Mouse (Mus musculus): ENCODE measurements around the gene Mapkbp1. TPM values are rescaled to one million over a fixed set of nuclear protein-coding genes. Genes with fewer than 3 reads are reported as not detected.

Gene Mapkbp1
- polyA plus RNA-seq, 1 experiment: 5.4 TPM

- TF ChIP-seq MYOG (IDR thresholded peaks at IDR 0.05; ENCODE audit: control insufficient read depth, extremely low read depth, insufficient read length): no peak
- no peak for TF ChIP-seq FOSL1 (IDR thresholded peaks at IDR 0.05; ENCODE audit: insufficient read depth, low read length, poor library complexity, severe bottlenecking)
- no peak for TF ChIP-seq MAX (IDR thresholded peaks at IDR 0.05)
- TF ChIP-seq MYOD1 (IDR thresholded peaks at IDR 0.05; ENCODE audit: control insufficient read depth, insufficient read length, low read depth): no peak
- no peak for TF ChIP-seq CTCF (IDR thresholded peaks at IDR 0.05; ENCODE audit: control insufficient read depth, insufficient read depth, insufficient read length)
- TF ChIP-seq CEBPB (IDR thresholded peaks at IDR 0.05; ENCODE audit: low read depth): no peak
- no peak for TF ChIP-seq USF1 (IDR thresholded peaks at IDR 0.05; ENCODE audit: low read depth)
- H3K27me3 ChIP-seq (ENCODE audit: control insufficient read depth, insufficient read depth, insufficient read length): no peaks in the 10 kb centered on the region
- no peak overlapping the region for H3K4me3 ChIP-seq (ENCODE audit: insufficient read depth, poor library complexity, severe bottlenecking)
- no peaks in the 10 kb centered on the region for H3K36me3 ChIP-seq (ENCODE audit: control insufficient read depth, insufficient read depth)
- H3ac ChIP-seq (ENCODE audit: control insufficient read depth, insufficient read length, low read depth): no peak overlapping the region
- no peaks in the 10 kb centered on the region for H3K79me3 ChIP-seq (ENCODE audit: low read depth)
- no peaks in the 10 kb centered on the region for H3K79me2 ChIP-seq (ENCODE audit: control insufficient read depth, insufficient read depth)
Observed at GRCm38 (mm10) chr2:119981631-119982030, 9.1 kb downstream of the Mapkbp1 start.

DNA sequence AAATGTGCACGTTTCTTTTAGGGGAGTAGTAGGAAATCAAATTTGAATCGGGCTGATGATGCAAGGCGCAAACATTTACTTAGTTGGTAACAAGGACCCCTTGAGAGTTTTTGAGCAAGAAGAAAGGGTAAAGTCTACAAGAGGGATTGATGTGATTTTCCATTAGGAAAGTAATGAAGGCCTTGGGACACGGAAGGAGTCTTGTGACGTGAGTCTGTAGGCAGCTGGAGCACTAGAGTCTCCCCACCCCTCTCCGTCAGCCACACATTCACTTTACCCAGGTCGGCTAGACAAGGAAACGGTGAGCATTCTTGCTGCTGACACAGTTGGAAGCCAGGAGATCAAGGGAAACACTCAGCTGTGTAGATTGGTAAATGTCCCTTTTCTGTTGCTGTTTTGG is 13.4 kb downstream of the Mapkbp1 start:
- Histone ChIP-seq H3K4me3 (ENCODE audit: insufficient read depth, poor library complexity, severe bottlenecking) (no peak overlapping the region), H3K79me3 (ENCODE audit: low read depth) (no peaks in the 10 kb centered on the region), H3ac (ENCODE audit: control insufficient read depth, insufficient read length, low read depth) (no peak overlapping the region), H3K79me2 (ENCODE audit: control insufficient read depth, insufficient read depth) (no peaks in the 10 kb centered on the region), H3K36me3 (ENCODE audit: control insufficient read depth, insufficient read depth) (no peaks in the 10 kb centered on the region), H3K27me3 (ENCODE audit: control insufficient read depth, insufficient read depth, insufficient read length) (no peaks in the 10 kb centered on the region)
- no peak for TF ChIP-seq CEBPB (IDR thresholded peaks at IDR 0.05; ENCODE audit: low read depth)
- TF ChIP-seq USF1 (IDR thresholded peaks at IDR 0.05; ENCODE audit: low read depth): no peak
- no peak for TF ChIP-seq MYOG (IDR thresholded peaks at IDR 0.05; ENCODE audit: control insufficient read depth, extremely low read depth, insufficient read length)
- no peak for TF ChIP-seq MAX (IDR thresholded peaks at IDR 0.05)
- TF ChIP-seq FOSL1 (IDR thresholded peaks at IDR 0.05; ENCODE audit: insufficient read depth, low read length, poor library complexity, severe bottlenecking): no peak
- TF ChIP-seq CTCF (IDR thresholded peaks at IDR 0.05; ENCODE audit: control insufficient read depth, insufficient read depth, insufficient read length): no peak
- no peak for TF ChIP-seq MYOD1 (IDR thresholded peaks at IDR 0.05; ENCODE audit: control insufficient read depth, insufficient read length, low read depth)

DNA sequence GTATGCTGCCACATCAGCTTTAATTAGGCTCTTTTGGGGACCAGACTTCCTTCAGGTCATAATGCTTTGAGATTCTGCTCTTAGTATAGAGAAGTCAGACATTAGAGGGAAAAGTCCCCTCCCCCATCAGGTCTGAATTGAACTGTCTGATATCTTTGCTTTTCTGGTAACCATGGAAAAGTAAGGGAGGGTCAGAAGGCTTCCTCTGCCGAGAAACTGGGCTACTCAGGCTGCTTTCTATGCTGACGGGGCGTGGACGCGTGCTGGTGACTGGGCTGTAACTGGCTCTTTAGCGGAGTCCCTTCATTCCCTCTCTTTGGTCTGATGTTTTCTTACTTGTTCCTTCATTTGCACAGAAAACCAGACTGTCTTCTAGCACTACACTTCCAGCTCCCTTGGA is 13.9 kb downstream of the Mapkbp1 start:
- Histone ChIP-seq H3ac (ENCODE audit: control insufficient read depth, insufficient read length, low read depth) (no peak overlapping the region), H3K79me2 (ENCODE audit: control insufficient read depth, insufficient read depth) (no peaks in the 10 kb centered on the region), H3K36me3 (ENCODE audit: control insufficient read depth, insufficient read depth) (no peaks in the 10 kb centered on the region), H3K79me3 (ENCODE audit: low read depth) (no peaks in the 10 kb centered on the region), H3K27me3 (ENCODE audit: control insufficient read depth, insufficient read depth, insufficient read length) (no peaks in the 10 kb centered on the region), H3K4me3 (ENCODE audit: insufficient read depth, poor library complexity, severe bottlenecking) (no peak overlapping the region)
- TF ChIP-seq USF1 (IDR thresholded peaks at IDR 0.05; ENCODE audit: low read depth) (no peak), CEBPB (IDR thresholded peaks at IDR 0.05; ENCODE audit: low read depth) (no peak), MYOD1 (IDR thresholded peaks at IDR 0.05; ENCODE audit: control insufficient read depth, insufficient read length, low read depth) (no peak), MAX (IDR thresholded peaks at IDR 0.05) (no peak), FOSL1 (IDR thresholded peaks at IDR 0.05; ENCODE audit: insufficient read depth, low read length, poor library complexity, severe bottlenecking) (no peak), CTCF (IDR thresholded peaks at IDR 0.05; ENCODE audit: control insufficient read depth, insufficient read depth, insufficient read length) (no peak), MYOG (IDR thresholded peaks at IDR 0.05; ENCODE audit: control insufficient read depth, extremely low read depth, insufficient read length) (no peak)

DNA sequence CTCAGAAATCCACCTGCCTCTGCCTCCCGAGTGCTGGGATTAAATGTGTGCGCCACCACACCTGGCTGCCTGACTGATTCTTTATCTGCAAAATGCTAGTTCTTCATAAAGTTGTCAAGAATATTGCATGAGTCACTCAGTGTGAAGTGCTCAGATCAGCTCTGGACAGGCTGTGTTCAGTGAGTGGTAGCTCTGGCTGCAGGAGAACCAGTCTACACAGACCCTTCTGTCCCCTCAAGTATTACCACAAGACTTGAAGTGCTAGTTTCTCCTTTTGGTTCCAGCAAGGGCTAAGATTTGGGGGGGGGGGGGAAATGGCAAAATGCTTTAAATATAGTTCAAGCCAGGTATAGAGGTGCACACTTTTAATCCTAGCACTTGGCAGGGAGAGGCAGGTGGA is 14.9 kb downstream of the Mapkbp1 start:
- TF ChIP-seq MAX (IDR thresholded peaks at IDR 0.05) (no peak), MYOG (IDR thresholded peaks at IDR 0.05; ENCODE audit: control insufficient read depth, extremely low read depth, insufficient read length) (no peak), CTCF (IDR thresholded peaks at IDR 0.05; ENCODE audit: control insufficient read depth, insufficient read depth, insufficient read length) (no peak), USF1 (IDR thresholded peaks at IDR 0.05; ENCODE audit: low read depth) (no peak), FOSL1 (IDR thresholded peaks at IDR 0.05; ENCODE audit: insufficient read depth, low read length, poor library complexity, severe bottlenecking) (no peak), CEBPB (IDR thresholded peaks at IDR 0.05; ENCODE audit: low read depth) (no peak), MYOD1 (IDR thresholded peaks at IDR 0.05; ENCODE audit: control insufficient read depth, insufficient read length, low read depth) (no peak)
- Histone ChIP-seq H3K27me3 (ENCODE audit: control insufficient read depth, insufficient read depth, insufficient read length) (no peaks in the 10 kb centered on the region), H3K36me3 (ENCODE audit: control insufficient read depth, insufficient read depth) (no peaks in the 10 kb centered on the region), H3K79me3 (ENCODE audit: low read depth) (no peaks in the 10 kb centered on the region), H3ac (ENCODE audit: control insufficient read depth, insufficient read length, low read depth) (no peak overlapping the region), H3K79me2 (ENCODE audit: control insufficient read depth, insufficient read depth) (no peaks in the 10 kb centered on the region), H3K4me3 (ENCODE audit: insufficient read depth, poor library complexity, severe bottlenecking) (no peak overlapping the region)

GRCm38 (mm10) chr2:119988952-119989351 is 16.5 kb downstream of the Mapkbp1 start:
- Histone ChIP-seq H3K27me3 (ENCODE audit: control insufficient read depth, insufficient read depth, insufficient read length) (no peaks in the 10 kb centered on the region), H3K79me3 (ENCODE audit: low read depth) (no peaks in the 10 kb centered on the region), H3K79me2 (ENCODE audit: control insufficient read depth, insufficient read depth) (no peaks in the 10 kb centered on the region), H3ac (ENCODE audit: control insufficient read depth, insufficient read length, low read depth) (no peak overlapping the region), H3K36me3 (ENCODE audit: control insufficient read depth, insufficient read depth) (no peaks in the 10 kb centered on the region), H3K4me3 (ENCODE audit: insufficient read depth, poor library complexity, severe bottlenecking) (no peak overlapping the region)
- no peak for TF ChIP-seq FOSL1 (IDR thresholded peaks at IDR 0.05; ENCODE audit: insufficient read depth, low read length, poor library complexity, severe bottlenecking)
- no peak for TF ChIP-seq USF1 (IDR thresholded peaks at IDR 0.05; ENCODE audit: low read depth)
- no peak for TF ChIP-seq MYOG (IDR thresholded peaks at IDR 0.05; ENCODE audit: control insufficient read depth, extremely low read depth, insufficient read length)
- TF ChIP-seq CTCF (IDR thresholded peaks at IDR 0.05; ENCODE audit: control insufficient read depth, insufficient read depth, insufficient read length): no peak
- TF ChIP-seq MAX (IDR thresholded peaks at IDR 0.05): no peak
- no peak for TF ChIP-seq CEBPB (IDR thresholded peaks at IDR 0.05; ENCODE audit: low read depth)
- TF ChIP-seq MYOD1 (IDR thresholded peaks at IDR 0.05; ENCODE audit: control insufficient read depth, insufficient read length, low read depth): no peak

- TF ChIP-seq USF1 (IDR thresholded peaks at IDR 0.05; ENCODE audit: low read depth) (no peak), CEBPB (IDR thresholded peaks at IDR 0.05; ENCODE audit: low read depth) (no peak), CTCF (IDR thresholded peaks at IDR 0.05; ENCODE audit: control insufficient read depth, insufficient read depth, insufficient read length) (no peak), FOSL1 (IDR thresholded peaks at IDR 0.05; ENCODE audit: insufficient read depth, low read length, poor library complexity, severe bottlenecking) (no peak), MYOG (IDR thresholded peaks at IDR 0.05; ENCODE audit: control insufficient read depth, extremely low read depth, insufficient read length) (no peak), MAX (IDR thresholded peaks at IDR 0.05) (no peak), MYOD1 (IDR thresholded peaks at IDR 0.05; ENCODE audit: control insufficient read depth, insufficient read length, low read depth) (no peak)
- no peaks in the 10 kb centered on the region for H3K79me2 ChIP-seq (ENCODE audit: control insufficient read depth, insufficient read depth)
- no peak overlapping the region for H3K4me3 ChIP-seq (ENCODE audit: insufficient read depth, poor library complexity, severe bottlenecking)
- no peak overlapping the region for H3ac ChIP-seq (ENCODE audit: control insufficient read depth, insufficient read length, low read depth)
- no peaks in the 10 kb centered on the region for H3K27me3 ChIP-seq (ENCODE audit: control insufficient read depth, insufficient read depth, insufficient read length)
- no peaks in the 10 kb centered on the region for H3K36me3 ChIP-seq (ENCODE audit: control insufficient read depth, insufficient read depth)
- no peaks in the 10 kb centered on the region for H3K79me3 ChIP-seq (ENCODE audit: low read depth)
Observed at GRCm38 (mm10) chr2:119990881-119991280, 18.4 kb downstream of the Mapkbp1 start.

Data from C2C12 (cell line).